Mouse (Mus musculus) ZHBTc4 (cell line): ENCODE measurements at regions not wholly inside any gene's neighbourhood (a gene's known extent, or its start where the extent isn't known, plus 50 kb on each side); places are given as distances from the start of the nearest gene placed in this dataset.

Source experiments
- DNase-seq: peaks from one replicate; pipeline ENCODE4 v3.0.0-alpha.2; 2011; ENCODE audit warnings: low read depth, low spot score

- DNase-seq: no peak
Measured at GRCm38 (mm10) chr5:18717425-18717824, 357.3 kb upstream of the Gnai1 start.

GRCm38 (mm10) chr5:18688488-18688887 is 328.3 kb upstream of the Gnai1 start:
- peak; percentile 98 for DNase-seq

GRCm38 (mm10) chr5:18687341-18687740 is 327.2 kb upstream of the Gnai1 start:
- peak; percentile 59 for DNase-seq

- DNase-seq: no peak
Measured at GRCm38 (mm10) chr5:18653925-18654324, 293.8 kb upstream of the Gnai1 start.

- DNase-seq: peak; percentile 53
Measured at GRCm38 (mm10) chr5:18630864-18631263, 270.7 kb upstream of the Gnai1 start.
